8 mouse cellular contexts compared by ENCODE assay signal in genomic region chr1:134122195-134122594, GRCm38 (mm10). TPM values are rescaled to one million over a fixed set of nuclear protein-coding genes. Genes with fewer than 3 reads are reported as not detected.
A peak's percentile ranks its signal among the peaks of the same experiment; 100 is the strongest.
DNase-seq lines count a peak whose midpoint lies in the region; ATAC-seq and TF ChIP-seq lines count a peak whose summit lies in the region.

No protein-coding gene starts in this region.

- DNase-seq in forebrain, postnatal 0 days: no peak
- peak; percentile 46 for DNase-seq in right cerebral cortex, postnatal 4 days
- DNase-seq in right cerebral cortex, postnatal 25 days: no peak
- peak; percentile 62 for DNase-seq in embryonic facial prominence, embryonic 10.5 days (ENCODE audit: low spot score)
- DNase-seq in retina, postnatal 1 day: peak; percentile 69
- DNase-seq in urinary bladder, adult 18-20 months (ENCODE audit: low spot score in 2 of 2): no peak
- no peak for DNase-seq in ovary, postnatal 10 days (ENCODE audit: low spot score)

- H3K27ac ChIP-seq in forebrain, postnatal 0 days (ENCODE audit: low read depth, low read length): no peak overlapping the region
- H3K27ac ChIP-seq in forebrain, embryonic 16.5 days (ENCODE audit: low read length): no peak overlapping the region
- H3K27ac ChIP-seq in embryonic facial prominence, embryonic 10.5 days (replicated peaks): no peak overlapping the region

- 50% methylated on average over 9 of the region's 9 CpGs for WGBS in forebrain, postnatal 0 days
- WGBS in forebrain, embryonic 16.5 days: 58% methylated on average over 9 of the region's 9 CpGs
- WGBS in embryonic facial prominence, embryonic 10.5 days: 55% methylated on average over 9 of the region's 9 CpGs

- H3K36me3 ChIP-seq in forebrain, postnatal 0 days (ENCODE audit: insufficient read depth): no peaks in the 10 kb centered on the region
- no peaks in the 10 kb centered on the region for H3K36me3 ChIP-seq in forebrain, embryonic 16.5 days (ENCODE audit: control insufficient read depth, insufficient read depth)
- no peaks in the 10 kb centered on the region for H3K36me3 ChIP-seq in embryonic facial prominence, embryonic 10.5 days (replicated peaks)

- no peak overlapping the region for H3K9ac ChIP-seq in forebrain, postnatal 0 days
- no peak overlapping the region for H3K9ac ChIP-seq in forebrain, embryonic 16.5 days (replicated peaks; ENCODE audit: low read depth, low read length)

- no peak for ATAC-seq in forebrain, postnatal 0 days
- no peak for ATAC-seq in forebrain, embryonic 16.5 days

- no peaks in the 10 kb centered on the region for H3K9me3 ChIP-seq in forebrain, postnatal 0 days (ENCODE audit: low read length)
- H3K9me3 ChIP-seq in forebrain, embryonic 16.5 days (ENCODE audit: control insufficient read depth, low read length): no peaks in the 10 kb centered on the region
- H3K9me3 ChIP-seq in embryonic facial prominence, embryonic 10.5 days: peaks cover 5% of the 10 kb centered on the region; the same call in 1 of the 2 replicates

- TF ChIP-seq CTCF in forebrain, postnatal 0 days (IDR thresholded peaks at IDR 0.05; ENCODE audit: low read depth): peak; percentile 60

- no peak overlapping the region for H3K4me2 ChIP-seq in forebrain, postnatal 0 days (ENCODE audit: low read depth)
- H3K4me2 ChIP-seq in forebrain, embryonic 16.5 days (ENCODE audit: low read length): no peak overlapping the region

- H3K4me3 ChIP-seq in forebrain, postnatal 0 days (ENCODE audit: low read depth, low read length): no peak overlapping the region
- no peak overlapping the region for H3K4me3 ChIP-seq in forebrain, embryonic 16.5 days (replicated peaks; ENCODE audit: low read length)
- no peak overlapping the region for H3K4me3 ChIP-seq in embryonic facial prominence, embryonic 10.5 days

- H3K4me1 ChIP-seq in forebrain, postnatal 0 days (ENCODE audit: insufficient read depth): no peaks in the 10 kb centered on the region
- no peaks in the 10 kb centered on the region for H3K4me1 ChIP-seq in forebrain, embryonic 16.5 days (replicated peaks; ENCODE audit: control insufficient read depth, insufficient read depth, low read length)
- no peaks in the 10 kb centered on the region for H3K4me1 ChIP-seq in embryonic facial prominence, embryonic 10.5 days

- no peaks in the 10 kb centered on the region for H3K27me3 ChIP-seq in forebrain, postnatal 0 days (ENCODE audit: insufficient read depth, low read length)
- no peaks in the 10 kb centered on the region for H3K27me3 ChIP-seq in forebrain, embryonic 16.5 days (replicated peaks; ENCODE audit: control insufficient read depth, insufficient read depth, low read length)
- H3K27me3 ChIP-seq in embryonic facial prominence, embryonic 10.5 days (replicated peaks; ENCODE audit: low read depth, poor library complexity, severe bottlenecking): no peaks in the 10 kb centered on the region

RNA-seq across cellular contexts. Expression of gene Chit1, which starts 11.2 kb away (rescaled TPM):
- 0.19 and 0.46 TPM in 2 replicates for total RNA-seq in forebrain, postnatal 0 days (2014; rRNA removed)
- polyA plus RNA-seq in forebrain, postnatal 0 days (2015; fragmentation: Nextera tagmentation; extraction: Ambion mirVana): 0.30 and 0.41 TPM in 2 replicates
- polyA plus RNA-seq in forebrain, embryonic 16.5 days (2015; fragmentation: Nextera tagmentation; extraction: Ambion mirVana): 0.14 TPM in 1 of 2 replicates, not detected in the other
- polyA plus RNA-seq in embryonic facial prominence, embryonic 10.5 days (2016; fragmentation: Nextera tagmentation; extraction: Ambion mirVana): 0.09 TPM in 1 of 2 replicates, not detected in the other

RNA-seq across cellular contexts. Expression of gene Btg2, which starts 43.3 kb away (rescaled TPM):
- 9.2 and 11.9 TPM in 2 replicates for total RNA-seq in forebrain, postnatal 0 days (2014; rRNA removed)
- polyA plus RNA-seq in forebrain, postnatal 0 days (2015; fragmentation: Nextera tagmentation; extraction: Ambion mirVana): 10.1 and 12.0 TPM in 2 replicates
- polyA plus RNA-seq in forebrain, embryonic 16.5 days (2015; fragmentation: Nextera tagmentation; extraction: Ambion mirVana): 56.0 and 66.4 TPM in 2 replicates
- 32.5 and 40.4 TPM in 2 replicates for polyA plus RNA-seq in embryonic facial prominence, embryonic 10.5 days (2016; fragmentation: Nextera tagmentation; extraction: Ambion mirVana)

RNA-seq across cellular contexts. Expression of gene Chil1, which starts 59.8 kb away (rescaled TPM):
- 0.38 and 1.3 TPM in 2 replicates for total RNA-seq in forebrain, postnatal 0 days (2014; rRNA removed)
- polyA plus RNA-seq in forebrain, postnatal 0 days (2015; fragmentation: Nextera tagmentation; extraction: Ambion mirVana): 3.3 and 4.1 TPM in 2 replicates
- polyA plus RNA-seq in forebrain, embryonic 16.5 days (2015; fragmentation: Nextera tagmentation; extraction: Ambion mirVana): 1.9 and 2.1 TPM in 2 replicates
- 0.96 and 0.99 TPM in 2 replicates for polyA plus RNA-seq in embryonic facial prominence, embryonic 10.5 days (2016; fragmentation: Nextera tagmentation; extraction: Ambion mirVana)

Comparison
In these comparisons a context has a peak if more than half of its experiments do, and no peak if none do; other contexts are left out.
1. DNase-seq: peak in right cerebral cortex, postnatal 4 days (single experiment), embryonic facial prominence, embryonic 10.5 days (single experiment) and retina, postnatal 1 day (single experiment); none in forebrain, postnatal 0 days (single experiment), right cerebral cortex, postnatal 25 days (single experiment), urinary bladder, adult 18-20 months (0 of 2) and ovary, postnatal 10 days (single experiment).